8 mouse cellular contexts compared by ENCODE assay signal in genomic region chr9:114418187-114418586, GRCm38 (mm10). TPM values are rescaled to one million over a fixed set of nuclear protein-coding genes. Genes with fewer than 3 reads are reported as not detected.
A peak's percentile ranks its signal among the peaks of the same experiment; 100 is the strongest.
DNase-seq lines count a peak whose midpoint lies in the region; ATAC-seq and TF ChIP-seq lines count a peak whose summit lies in the region.

No protein-coding gene starts in this region.

- peak; percentile 19 to 47 for DNase-seq in adrenal gland, adult 18-20 months (ENCODE audit: low spot score in 2 of 2)
- no peak for DNase-seq in adrenal gland, postnatal 4 days (ENCODE audit: low spot score in 2 of 2)
- DNase-seq in left cerebral cortex, postnatal 4 days = peak; percentile 38
- DNase-seq in left cerebral cortex, adult 8-10 months (ENCODE audit: low spot score in 2 of 2) = no peak
- peak; percentile 38 for DNase-seq in adrenal gland, postnatal 25 days
- peak; percentile 51 for DNase-seq in midbrain, postnatal 0 days (ENCODE audit: low spot score)
- DNase-seq in ovary, adult 18-20 months (ENCODE audit: low spot score) = no peak

- H3K36me3 ChIP-seq in midbrain, postnatal 0 days (ENCODE audit: insufficient read depth, low read length) = 0 out of 2 replicates have a peak, but pooled peaks cover 4% of the 10 kb centered on the region

- intact Hi-C loops in left cerebral cortex, postnatal 4 days (cut with DNase I) = loop anchor here (5.0 kb wide), 1 partner anchor 164 kb away; no protein-coding TSS in a partner anchor

- TF ChIP-seq CTCF in midbrain, postnatal 0 days (IDR thresholded peaks at IDR 0.05) = peak; percentile 69

- no peaks in the 10 kb centered on the region for H3K27me3 ChIP-seq in midbrain, postnatal 0 days (ENCODE audit: insufficient read depth, low read length)

- 87% methylated on average over 7 of the region's 7 CpGs for WGBS in midbrain, postnatal 0 days

- H3K4me3 ChIP-seq in midbrain, postnatal 0 days (ENCODE audit: low read depth, low read length) = no peak overlapping the region

- no peak overlapping the region for H3K27ac ChIP-seq in midbrain, postnatal 0 days (ENCODE audit: low read depth, low read length)

- H3K4me2 ChIP-seq in midbrain, postnatal 0 days (ENCODE audit: low read depth, low read length, poor library complexity, severe bottlenecking) = no peak overlapping the region

- no peaks in the 10 kb centered on the region for H3K4me1 ChIP-seq in midbrain, postnatal 0 days (ENCODE audit: insufficient read depth, low read length)

- no peaks in the 10 kb centered on the region for H3K9me3 ChIP-seq in midbrain, postnatal 0 days (ENCODE audit: low read length)

- peak; percentile 64 for ATAC-seq in inflammation-experienced regulatory T-cells, adult 6 months
- no peak for ATAC-seq in midbrain, postnatal 0 days (ENCODE audit: low FRiP score)

- H3K9ac ChIP-seq in midbrain, postnatal 0 days (replicated peaks; ENCODE audit: low read length, poor library complexity, severe bottlenecking) = no peak overlapping the region

RNA-seq across cellular contexts. Expression of gene Tmppe, which starts 17.3 kb away (rescaled TPM):
- total RNA-seq in adrenal gland, adult 18-20 months (2021) = 1 to 10 TPM; 5.4 to 6.3 TPM
- total RNA-seq in adrenal gland, postnatal 4 days (2021) = 10 to 100 TPM; 10.6 to 10.8 TPM
- total RNA-seq in left cerebral cortex, postnatal 4 days (2021) = 10 to 100 TPM; 11.1 to 11.4 TPM
- total RNA-seq in left cerebral cortex, adult 8-10 months (2022) = 10 to 100 TPM; 10.9 to 15.1 (median 11.8) TPM
- 7.7 and 9.7 TPM in 2 replicates for total RNA-seq in adrenal gland, postnatal 25 days (2021)
- 10 to 100 TPM in 2 of 3 experiments, 1 to 10 TPM in 1; 9.9 to 14.3 (median 12.1) TPM for polyA plus RNA-seq in inflammation-experienced regulatory T-cells, adult 6 months (2017; shearing (Covaris generic))
- total RNA-seq in midbrain, postnatal 0 days (2014; rRNA removed) = 6.4 and 6.6 TPM in 2 replicates
- 6.4 and 7.4 TPM in 2 replicates for polyA plus RNA-seq in midbrain, postnatal 0 days (2015; fragmentation: Nextera tagmentation; extraction: Ambion mirVana)

RNA-seq across cellular contexts. Expression of gene Glb1, which starts 17.3 kb away (rescaled TPM):
- 10 to 100 TPM; 22.9 to 29.5 TPM for total RNA-seq in adrenal gland, adult 18-20 months (2021)
- 10 to 100 TPM; 38.7 to 45.5 TPM for total RNA-seq in adrenal gland, postnatal 4 days (2021)
- total RNA-seq in left cerebral cortex, postnatal 4 days (2021) = 10 to 100 TPM; 26.7 to 30.3 TPM
- 10 to 100 TPM; 28.6 to 32.1 (median 29.6) TPM for total RNA-seq in left cerebral cortex, adult 8-10 months (2022)
- total RNA-seq in adrenal gland, postnatal 25 days (2021) = 30.8 and 37.5 TPM in 2 replicates
- polyA plus RNA-seq in inflammation-experienced regulatory T-cells, adult 6 months (2017; shearing (Covaris generic)) = 10 to 100 TPM; 30.2 to 38.0 (median 34.6) TPM
- 29.6 and 38.0 TPM in 2 replicates for total RNA-seq in midbrain, postnatal 0 days (2014; rRNA removed)
- 32.1 and 35.3 TPM in 2 replicates for polyA plus RNA-seq in midbrain, postnatal 0 days (2015; fragmentation: Nextera tagmentation; extraction: Ambion mirVana)

RNA-seq across cellular contexts. Expression of gene Crtap, which starts 27.7 kb away (rescaled TPM):
- total RNA-seq in adrenal gland, adult 18-20 months (2021) = 10 to 100 TPM; 95.3 to 98.3 TPM
- 100 to 1,000 TPM; 155 to 160 TPM for total RNA-seq in adrenal gland, postnatal 4 days (2021)
- 10 to 100 TPM; 13.6 to 18.3 TPM for total RNA-seq in left cerebral cortex, postnatal 4 days (2021)
- 10 to 100 TPM in 1 of 4 experiments, 1 to 10 TPM in 3; 5.9 to 10.9 (median 7.6) TPM for total RNA-seq in left cerebral cortex, adult 8-10 months (2022)
- 99.2 and 103 TPM in 2 replicates for total RNA-seq in adrenal gland, postnatal 25 days (2021)
- 1 to 10 TPM; 2.5 to 3.9 (median 3.1) TPM for polyA plus RNA-seq in inflammation-experienced regulatory T-cells, adult 6 months (2017; shearing (Covaris generic))
- total RNA-seq in midbrain, postnatal 0 days (2014; rRNA removed) = 12.6 and 21.4 TPM in 2 replicates
- polyA plus RNA-seq in midbrain, postnatal 0 days (2015; fragmentation: Nextera tagmentation; extraction: Ambion mirVana) = 25.8 and 26.0 TPM in 2 replicates

Comparison
In these comparisons a context has a peak if more than half of its experiments do, and no peak if none do; other contexts are left out.
1. DNase-seq: peak in adrenal gland, adult 18-20 months (2 of 2), left cerebral cortex, postnatal 4 days (single experiment), adrenal gland, postnatal 25 days (single experiment) and midbrain, postnatal 0 days (single experiment); none in adrenal gland, postnatal 4 days (0 of 2), left cerebral cortex, adult 8-10 months (0 of 2) and ovary, adult 18-20 months (single experiment).